Mouse (Mus musculus) neural tube, embryonic 14.5 days (tissue): ENCODE data around the gene Fancf. TPM values are rescaled to one million over a fixed set of nuclear protein-coding genes. Genes with fewer than 3 reads are reported as not detected.
A peak's percentile ranks its signal among the peaks of the same experiment; 100 is the strongest.

ENCODE experiments used
- ATAC-seq: fragments of 200-750 bp; cut with Nextera tagmentation; 2 replicates; pipeline ENCODE4 v1.8.0; 2017; ENCODE audit warnings: low read depth, mild to moderate bottlenecking, moderate TSS enrichment, moderate library complexity
- H3K27ac ChIP-seq: fragments of 300-500 bp; sonication (generic); 2 replicates; pipeline ENCODE4 v1.5.1; 2014; ENCODE audit warnings: low read depth, mild to moderate bottlenecking, control low read depth, low read length, moderate library complexity, mixed read lengths
- H3K27me3 ChIP-seq: fragments of 300-500 bp; sonication (generic); 2 replicates; pipeline ENCODE4 v1.6.1; 2014; ENCODE audit warnings: low read length; ENCODE audit not compliant: control insufficient read depth, insufficient read depth
- H3K36me3 ChIP-seq: fragments of 300-500 bp; sonication (generic); 2 replicates; pipeline ENCODE4 v1.6.1; 2014; ENCODE audit warnings: low read length, mixed read lengths; ENCODE audit not compliant: control insufficient read depth, insufficient read depth
- H3K4me1 ChIP-seq: fragments of 300-500 bp; sonication (generic); 2 replicates; pipeline ENCODE4 v1.6.1; 2014; ENCODE audit warnings: low read length; ENCODE audit not compliant: control insufficient read depth, insufficient read depth
- H3K4me2 ChIP-seq: fragments of 300-500 bp; sonication (generic); 2 replicates; pipeline ENCODE4 v1.6.1; 2014; ENCODE audit warnings: mild to moderate bottlenecking, low read depth, low read length, control low read depth
- H3K4me3 ChIP-seq: fragments of 300-500 bp; sonication (generic); 2 replicates; pipeline ENCODE4 v1.5.1; 2014; ENCODE audit warnings: low read depth, low read length, control low read depth, mixed read lengths
- H3K9ac ChIP-seq: fragments of 300-500 bp; sonication (generic); replicated peaks from 2 replicates; pipeline ENCODE4 v1.6.1; 2014; ENCODE audit warnings: low read depth, mild to moderate bottlenecking, control low read depth, low read length, mixed read lengths
- H3K9me3 ChIP-seq: fragments of 300-500 bp; sonication (generic); 2 replicates; pipeline ENCODE4 v1.6.1; 2016; ENCODE audit warnings: low read length; ENCODE audit not compliant: control insufficient read depth
- WGBS: fragments of 180-500 bp; shearing (Covaris S2); extraction: QIAGEN DNeasy Blood & Tissue Kit; methylation state at CpG from one replicate; pipeline ENCODE4 v1.1.7; 2014; 5-methylcytosine and 5-hydroxymethylcytosine counted together
- polyA plus RNA-seq: library from polyadenylated mRNA; unstranded; fragments of >200 nt; fragmentation: Nextera tagmentation; extraction: Ambion mirVana; gene quantifications from 2 replicates; pipeline ENCODE4 v1.2.1, GENCODE M21; 2014

The Fancf gene
- polyA plus RNA-seq, 1 experiment from 2014 or later: 11.0 TPM

GRCm38 (mm10) chr7:51862842-51863241, 775 bp upstream of the Fancf start:
- Histone ChIP-seq H3K27ac (no peak overlapping the region), H3K27me3 (no peaks in the 10 kb centered on the region), H3K36me3 (no peaks in the 10 kb centered on the region), H3K4me3 (peak overlapping the region; percentile 68; the same call in 1 of the 2 replicates), H3K4me1 (peaks cover 9% of the 10 kb centered on the region; the same call in 1 of the 2 replicates), H3K9me3 (no peaks in the 10 kb centered on the region), H3K4me2 (peak overlapping the region; percentile 51), H3K9ac (no peak overlapping the region)
- no peak for ATAC-seq
- WGBS: 86% methylated on average over 3 of the region's 3 CpGs

GRCm38 (mm10) chr7:51861250-51862096, 594 bp downstream of the Fancf start, which contains the start of gene Gas2:
Gene Gas2, plus strand, starts transcription at chr7:51862015.
- peak within 1 kb of the TSS; percentile 99 for H3K27ac ChIP-seq
- H3K4me1 ChIP-seq: peaks cover 9% of the 10 kb centered on the region; the same call in 1 of the 2 replicates
- H3K9ac ChIP-seq: peak within 1 kb of the TSS; percentile 85
- peak within 1 kb of the TSS; percentile 68 for H3K4me3 ChIP-seq
- H3K4me2 ChIP-seq: peak within 1 kb of the TSS; percentile 88
- peak; percentile 91 for ATAC-seq
- 9% methylated on average over 76 of the region's 105 CpGs for WGBS
- H3K27me3 ChIP-seq: no peaks in the 10 kb centered on the region
- H3K9me3 ChIP-seq: no peaks in the 10 kb centered on the region
- H3K36me3 ChIP-seq: no peaks in the 10 kb centered on the region

DNA sequence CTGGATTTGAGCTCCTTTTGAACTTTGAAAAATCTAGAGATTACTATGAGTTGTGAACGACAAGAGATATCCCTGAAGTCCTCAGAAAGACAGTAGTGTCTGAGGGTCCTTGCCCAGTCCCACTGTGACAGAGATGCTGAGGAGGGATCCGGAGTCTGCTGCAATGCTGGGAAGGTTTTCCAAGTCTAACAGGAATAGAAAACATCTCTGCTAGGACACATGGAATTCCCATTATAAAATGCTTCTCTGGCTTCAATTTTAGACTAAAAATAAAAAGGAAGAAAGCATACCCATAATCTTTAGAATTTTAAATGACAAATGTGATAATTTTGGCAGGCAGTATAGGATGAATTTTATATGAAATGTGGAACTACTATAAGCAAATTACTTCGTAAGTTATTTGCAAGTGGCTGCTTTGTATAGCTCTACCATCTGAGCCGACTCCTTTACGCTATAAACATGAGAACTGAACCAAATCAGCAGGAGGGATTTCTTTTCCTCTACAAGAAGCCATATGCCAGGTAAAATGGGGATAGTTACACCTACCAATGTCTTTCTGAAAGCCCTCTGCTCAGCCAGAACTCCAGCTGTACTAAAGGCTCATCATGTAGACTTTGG, 10.1 kb downstream of the Fancf start:
- no peak overlapping the region for H3K4me2 ChIP-seq
- no peak overlapping the region for H3K27ac ChIP-seq
- WGBS: 89% methylated on average over 5 of the region's 5 CpGs

DNA sequence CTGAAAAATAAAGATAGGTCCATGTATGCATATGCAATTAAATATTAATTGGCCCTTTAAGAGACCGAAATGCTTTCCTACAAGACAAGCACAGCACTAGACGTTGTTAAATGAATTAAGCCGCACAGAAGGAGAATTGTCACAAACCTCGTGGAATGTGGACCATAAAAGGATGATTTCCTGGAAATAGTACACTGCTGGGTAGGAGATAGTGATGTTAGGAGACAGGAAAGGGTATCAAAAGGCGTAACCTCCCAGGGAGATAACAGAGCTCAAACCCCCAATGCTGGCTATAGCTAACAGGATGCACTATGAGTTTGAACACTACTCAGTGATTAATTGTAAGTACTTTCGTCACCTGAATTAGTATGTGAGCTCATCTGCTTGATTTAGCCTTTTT, 11.2 kb downstream of the Fancf start:
- ATAC-seq: no peak
- H3K27me3 ChIP-seq: no peaks in the 10 kb centered on the region
- H3K9me3 ChIP-seq: no peaks in the 10 kb centered on the region
- H3K4me3 ChIP-seq: no peak overlapping the region
- H3K4me2 ChIP-seq: no peak overlapping the region
- no peaks in the 10 kb centered on the region for H3K36me3 ChIP-seq
- no peaks in the 10 kb centered on the region for H3K4me1 ChIP-seq
- WGBS: 77% methylated on average over 6 of the region's 6 CpGs
- H3K9ac ChIP-seq: no peak overlapping the region
- no peak overlapping the region for H3K27ac ChIP-seq

More for the DNA sequence above, 10.1 kb downstream of the Fancf start:
- H3K4me3 ChIP-seq: no peak overlapping the region
- no peak overlapping the region for H3K9ac ChIP-seq
- H3K4me1 ChIP-seq: no peaks in the 10 kb centered on the region
- no peaks in the 10 kb centered on the region for H3K36me3 ChIP-seq
- H3K9me3 ChIP-seq: no peaks in the 10 kb centered on the region
- ATAC-seq: no peak
- no peaks in the 10 kb centered on the region for H3K27me3 ChIP-seq

DNA sequence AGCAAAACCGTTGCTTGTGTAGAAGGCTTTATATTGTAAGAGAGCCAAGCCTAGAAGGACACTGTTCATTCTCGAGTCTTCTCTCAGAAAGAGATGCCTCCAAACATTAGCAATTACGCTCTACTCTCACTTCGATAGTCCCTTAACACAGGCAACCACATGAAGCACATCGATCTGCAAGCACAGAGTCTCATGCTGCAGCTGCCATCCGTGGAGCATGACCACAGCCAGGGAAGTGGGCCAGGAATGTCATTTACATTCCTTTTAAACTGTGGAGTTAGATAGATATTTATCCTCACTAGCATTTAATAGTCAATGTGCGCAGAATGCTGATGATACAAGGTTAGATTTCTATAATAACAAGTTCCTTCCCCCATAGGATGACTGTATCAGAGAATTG, 21.6 kb downstream of the Fancf start:
- no peaks in the 10 kb centered on the region for H3K36me3 ChIP-seq
- H3K9ac ChIP-seq: no peak overlapping the region
- no peaks in the 10 kb centered on the region for H3K27me3 ChIP-seq
- H3K4me3 ChIP-seq: no peak overlapping the region
- H3K4me1 ChIP-seq: no peaks in the 10 kb centered on the region
- peak overlapping the region; percentile 13; the same call in 1 of the 2 replicates for H3K27ac ChIP-seq
- WGBS: 59% methylated on average over 7 of the region's 7 CpGs
- peak; percentile 69; the same call in 1 of the 2 replicates for ATAC-seq
- H3K4me2 ChIP-seq: no peak overlapping the region
- H3K9me3 ChIP-seq: peaks cover 3% of the 10 kb centered on the region; the same call in 1 of the 2 replicates

DNA sequence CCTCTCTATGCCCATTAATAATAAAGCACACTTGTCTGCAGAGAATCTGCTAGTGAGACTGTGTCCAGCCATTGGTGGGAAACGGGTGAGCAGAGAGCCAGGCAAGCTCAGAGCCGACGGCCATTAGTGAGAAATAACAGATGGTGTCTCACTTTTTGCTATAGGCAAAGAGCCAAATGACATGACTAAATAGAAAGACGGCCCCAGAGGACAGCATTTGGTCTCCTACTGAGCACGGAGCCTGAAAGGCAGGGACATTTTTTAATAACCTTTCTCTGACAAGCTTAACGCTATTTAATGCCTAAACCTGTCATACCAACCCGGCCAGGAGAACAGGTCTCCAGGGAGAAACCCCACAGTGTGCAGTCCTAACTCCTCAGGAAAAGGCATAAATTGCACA, 30.1 kb downstream of the Fancf start:
- peak; percentile 70 for ATAC-seq
- Histone ChIP-seq H3K9ac (no peak overlapping the region), H3K4me2 (peak overlapping the region; percentile 11; the same call in 1 of the 2 replicates), H3K9me3 (no peaks in the 10 kb centered on the region), H3K4me1 (peaks cover 4% of the 10 kb centered on the region; the same call in 1 of the 2 replicates), H3K36me3 (no peaks in the 10 kb centered on the region), H3K27ac (peak overlapping the region; percentile 52; the same call in 1 of the 2 replicates), H3K4me3 (no peak overlapping the region), H3K27me3 (no peaks in the 10 kb centered on the region)
- 10% methylated on average over 7 of the region's 7 CpGs for WGBS

GRCm38 (mm10) chr7:51823562-51824338, 38.3 kb downstream of the Fancf start:
- 47% methylated on average over 7 of the region's 7 CpGs for WGBS
- H3K9me3 ChIP-seq: no peaks in the 10 kb centered on the region
- no peak overlapping the region for H3K4me3 ChIP-seq
- ATAC-seq: peak; percentile 31; the same call in 1 of the 2 replicates
- no peaks in the 10 kb centered on the region for H3K36me3 ChIP-seq
- H3K9ac ChIP-seq: no peak overlapping the region
- H3K4me2 ChIP-seq: no peak overlapping the region
- no peak overlapping the region for H3K27ac ChIP-seq
- H3K27me3 ChIP-seq: no peaks in the 10 kb centered on the region
- no peaks in the 10 kb centered on the region for H3K4me1 ChIP-seq

DNA sequence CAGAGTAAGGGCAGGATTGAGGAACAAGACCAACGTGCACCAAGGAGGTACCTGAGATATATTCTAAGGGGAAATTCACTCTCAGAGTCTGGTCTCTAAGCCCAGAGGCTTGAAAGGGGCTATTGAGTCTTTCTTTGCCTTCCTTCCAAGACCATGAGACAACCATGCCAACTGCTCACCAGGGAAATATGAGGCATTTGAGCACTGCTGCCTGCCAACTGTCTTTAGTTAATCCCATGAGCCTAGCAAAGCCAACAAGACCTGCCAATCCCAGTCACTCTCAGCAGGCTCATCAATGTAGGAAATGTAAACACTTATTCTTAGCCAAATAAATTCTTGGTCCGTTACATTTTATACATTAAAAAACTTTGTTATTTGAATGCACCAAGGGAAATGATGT, 40.6 kb downstream of the Fancf start:
- H3K27me3 ChIP-seq: no peaks in the 10 kb centered on the region
- 72% methylated on average over 2 of the region's 2 CpGs for WGBS
- no peak overlapping the region for H3K27ac ChIP-seq

More for the DNA sequence above, 40.6 kb downstream of the Fancf start:
- ATAC-seq: no peak
- H3K9me3 ChIP-seq: no peaks in the 10 kb centered on the region
- H3K36me3 ChIP-seq: no peaks in the 10 kb centered on the region
- H3K4me1 ChIP-seq: no peaks in the 10 kb centered on the region
- no peak overlapping the region for H3K9ac ChIP-seq
- H3K4me3 ChIP-seq: no peak overlapping the region
- no peak overlapping the region for H3K4me2 ChIP-seq
